10 mouse cellular contexts compared by ENCODE assay signal in the genomic region with DNA sequence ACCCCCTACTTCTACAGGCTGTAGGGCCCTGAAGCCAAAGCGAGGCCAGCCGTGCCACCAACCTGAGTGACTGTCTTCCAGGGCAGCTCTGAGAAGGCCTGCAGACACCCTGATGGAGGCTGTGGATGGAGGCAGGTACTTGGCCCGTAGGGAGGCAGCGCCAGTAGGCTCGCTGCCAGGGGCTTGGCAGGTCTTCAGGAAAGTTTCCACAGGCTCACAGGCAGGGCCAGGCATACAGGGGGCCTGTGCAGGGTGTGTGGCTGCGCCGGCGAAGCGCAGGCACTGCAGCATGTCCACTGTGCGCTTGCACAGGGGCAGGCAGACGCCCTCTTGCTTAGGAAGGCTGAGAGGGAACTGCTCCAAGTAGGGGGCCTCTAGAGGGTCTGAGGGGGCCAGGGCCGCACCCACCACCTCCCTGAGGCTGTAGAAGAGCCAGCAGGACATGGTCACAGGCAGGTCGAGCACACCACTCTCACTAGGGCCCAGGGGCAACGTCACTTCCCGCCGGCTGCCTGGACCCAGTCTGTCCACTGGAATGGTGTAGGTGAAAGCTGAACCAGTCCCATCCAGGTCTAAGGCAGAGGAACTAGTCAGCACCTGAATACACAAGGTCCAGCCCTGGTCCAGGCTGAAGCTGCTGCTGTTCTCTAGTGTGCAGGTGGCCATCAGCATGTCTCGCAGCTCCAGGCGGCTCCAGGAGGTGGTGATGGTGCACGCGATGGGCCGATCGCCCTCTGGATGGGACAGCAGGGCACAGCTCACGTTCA. TPM values are rescaled to one million over a fixed set of nuclear protein-coding genes. Genes with fewer than 3 reads are reported as not detected.
DNase-seq lines count a peak whose midpoint lies in the region; ATAC-seq lines count a peak whose summit lies in the region.
"Had no signal": no experiment of that assay in that cellular context is flagged by ENCODE, and none has a peak within 500 bp of the region (broad histone marks: within the 10 kb centered on the region; RNA-seq: fewer than 3 reads in every experiment).

No protein-coding gene starts in this region.

- H3K4me3 ChIP-seq in megakaryocyte, embryonic 14.5 days (replicated peaks), result peak overlapping the region; percentile 16

- intact Hi-C loops in heart, postnatal 14 days (cut with DNase I), result no loop called here

- H3K4me1 ChIP-seq in megakaryocyte, embryonic 14.5 days, result peaks cover 57% of the 10 kb centered on the region

- peak; percentile 86 for DNase-seq in adrenal gland, postnatal 10 days
- DNase-seq in adrenal gland, adult 18-20 months (ENCODE audit: low spot score in 2 of 2), result no peak
- DNase-seq in heart, postnatal 14 days, result peak; percentile 80 to 86
- DNase-seq in lung, postnatal 25 days (ENCODE audit: low spot score), result peak; percentile 63
- DNase-seq in embryo, embryonic 11 days, result no peak
- DNase-seq in spleen, postnatal 36 days (ENCODE audit: low spot score in 2 of 2), result no peak
- DNase-seq: thymus, postnatal 25 days had no signal

- ATAC-seq in megakaryocyte, adult 5-6 weeks (ENCODE audit: poor library complexity, severe bottlenecking), result no peak

- H3K9me3 ChIP-seq in megakaryocyte, embryonic 14.5 days, result no peaks in the 10 kb centered on the region

- peaks cover 85% of the 10 kb centered on the region for H3K36me3 ChIP-seq in megakaryocyte, embryonic 14.5 days (replicated peaks; ENCODE audit: low read length)

- no peaks in the 10 kb centered on the region for H3K27me3 ChIP-seq in megakaryocyte, embryonic 14.5 days (replicated peaks)

RNA-seq across cellular contexts. Expression of gene Faap100, which starts 4.6 kb away (rescaled TPM):
- total RNA-seq in adrenal gland, postnatal 10 days (2021), result 10 to 100 TPM; 19.5 to 26.4 TPM
- 10 to 100 TPM; 15.1 to 19.7 TPM for total RNA-seq in adrenal gland, adult 18-20 months (2021)
- 12.4 and 19.3 TPM in 2 replicates for polyA plus RNA-seq in megakaryocyte, embryonic 14.5 days (2012; ENCODE audit: insufficient read depth, low replicate concordance)
- total RNA-seq in megakaryocyte, adult 5-6 weeks (2015), result 5.9 and 6.9 TPM in 2 replicates
- total RNA-seq in megakaryocyte, adult 5-6 weeks (2017), result 6.5 and 10.5 TPM in 2 replicates
- 10 to 100 TPM; 19.0 to 19.6 TPM for total RNA-seq in heart, postnatal 14 days (2021)

RNA-seq across cellular contexts. Expression of gene Fscn2, which starts 12.7 kb away (rescaled TPM):
- total RNA-seq in adrenal gland, postnatal 10 days (2021), result under 1 TPM; 0.15 to 0.45 TPM
- under 1 TPM in 1 of 2 experiments, not detected in 1; 0.33 TPM for total RNA-seq in adrenal gland, adult 18-20 months (2021)
- polyA plus RNA-seq in megakaryocyte, embryonic 14.5 days (2012; ENCODE audit: insufficient read depth, low replicate concordance), result 1.7 and 3.0 TPM in 2 replicates
- not detected in 2 replicates for total RNA-seq in megakaryocyte, adult 5-6 weeks (2015)
- total RNA-seq in megakaryocyte, adult 5-6 weeks (2017), result not detected in 2 replicates
- total RNA-seq in heart, postnatal 14 days (2021), result not detected
- polyA plus RNA-seq: macrophage had no signal

RNA-seq across cellular contexts. Expression of gene Actg1, which starts 25.7 kb away (rescaled TPM):
- 100 to 1,000 TPM; 954 to 956 TPM for total RNA-seq in adrenal gland, postnatal 10 days (2021)
- total RNA-seq in adrenal gland, adult 18-20 months (2021), result 1,000 to 10,000 TPM in 1 of 2 experiments, 100 to 1,000 TPM in 1; 972 to 2,157 TPM
- 2,399 and 2,630 TPM in 2 replicates for polyA plus RNA-seq in megakaryocyte, embryonic 14.5 days (2012; ENCODE audit: insufficient read depth, low replicate concordance)
- total RNA-seq in megakaryocyte, adult 5-6 weeks (2015), result 4,212 and 4,544 TPM in 2 replicates
- 2,305 and 2,430 TPM in 2 replicates for total RNA-seq in megakaryocyte, adult 5-6 weeks (2017)
- total RNA-seq in heart, postnatal 14 days (2021), result 100 to 1,000 TPM; 451 to 520 TPM

Comparison
In these comparisons a context has a peak if more than half of its experiments do, and no peak if none do; other contexts are left out.
1. DNase-seq: peak in adrenal gland, postnatal 10 days (single experiment), heart, postnatal 14 days (2 of 2) and lung, postnatal 25 days (single experiment); none in adrenal gland, adult 18-20 months (0 of 2), embryo, embryonic 11 days (single experiment) and spleen, postnatal 36 days (0 of 2).